Mouse (Mus musculus): ENCODE data around the gene H2-D1. TPM values are rescaled to one million over a fixed set of nuclear protein-coding genes. Genes with fewer than 3 reads are reported as not detected.
A peak's percentile ranks its signal among the peaks of the same experiment; 100 is the strongest.

Gene H2-D1
- total and polyA plus RNA-seq, 2 experiments, result 506 to 676 TPM

DNA sequence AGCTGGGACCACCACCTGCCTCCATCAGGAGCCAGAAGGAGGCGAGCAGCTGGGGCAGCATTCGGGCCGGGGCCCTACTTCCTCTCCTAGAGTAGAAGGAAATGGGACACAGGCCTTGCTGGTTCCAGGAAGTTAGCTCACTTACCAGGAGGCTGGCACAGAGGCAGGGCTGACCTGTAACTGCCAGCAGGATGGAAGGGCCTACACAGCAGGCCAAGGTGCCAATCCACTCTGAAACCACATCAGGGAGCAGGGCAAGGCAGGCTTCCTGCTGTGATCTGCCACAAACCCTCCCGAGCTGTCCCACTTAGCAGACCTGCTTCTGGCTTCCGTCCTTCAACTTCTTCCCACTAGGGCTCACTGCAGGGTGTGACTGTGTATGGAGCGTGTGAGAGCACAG is 40.2 kb upstream of the H2-D1 start:
- Histone ChIP-seq H3K27me3 (ENCODE audit: control insufficient read depth, insufficient read depth, low read length) (no peaks in the 10 kb centered on the region), H3K27ac (replicated peaks; ENCODE audit: insufficient read depth, low read depth, low read length) (peak overlapping the region; percentile 30; the same call in 1 of the 2 replicates), H3K4me1 (ENCODE audit: control insufficient read depth, insufficient read depth, low read length) (peaks cover 6% of the 10 kb centered on the region), H3K4me3 (ENCODE audit: insufficient read depth, low read depth, low read length) (no peak overlapping the region), H3K9ac (ENCODE audit: low read depth, low read length) (no peak overlapping the region), H3K36me3 (ENCODE audit: control insufficient read depth, insufficient read depth, low read length) (0 out of 2 replicates have a peak, but pooled peaks cover under 1% of the 10 kb centered on the region), H3K79me2 (ENCODE audit: control insufficient read depth, insufficient read depth, low read length) (no peaks in the 10 kb centered on the region)
- no peak for TF ChIP-seq CTCF (IDR thresholded peaks at IDR 0.05; ENCODE audit: low read depth, low read length)
- no peak for TF ChIP-seq POLR2A (IDR thresholded peaks at IDR 0.05; ENCODE audit: extremely low read depth, insufficient read depth, low read length)
- no peak for DNase-seq (ENCODE audit: extremely low read depth, low read depth, low spot score)
- WGBS, result 76% methylated on average over 6 of the region's 6 CpGs

DNA sequence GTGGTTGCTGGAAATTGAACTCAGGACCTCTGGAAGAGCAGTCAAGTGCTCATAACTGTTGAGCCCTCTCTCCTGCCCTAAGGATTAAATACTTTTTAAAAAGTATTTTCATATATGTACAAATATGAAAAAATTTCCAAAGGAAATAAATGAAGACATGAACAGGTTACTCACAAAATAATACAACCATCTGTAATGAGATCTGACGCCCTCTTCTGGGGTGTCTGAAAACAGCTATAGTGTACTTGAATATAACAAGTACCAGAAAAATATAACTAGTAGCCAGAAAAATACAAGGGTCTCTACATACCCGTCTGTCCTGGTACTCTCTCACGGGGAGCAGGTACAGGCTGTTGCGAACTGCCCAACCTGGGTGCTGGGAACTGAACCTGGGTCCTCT is 37.9 kb upstream of the H2-D1 start:
- 98% methylated on average over 4 of the region's 4 CpGs for WGBS
- no peak overlapping the region for H3K4me3 ChIP-seq (ENCODE audit: insufficient read depth, low read depth, low read length)
- no peaks in the 10 kb centered on the region for H3K27me3 ChIP-seq (ENCODE audit: control insufficient read depth, insufficient read depth, low read length)
- no peak overlapping the region for H3K27ac ChIP-seq (replicated peaks; ENCODE audit: insufficient read depth, low read depth, low read length)
- no peak for DNase-seq (ENCODE audit: extremely low read depth, low read depth, low spot score)
- peaks cover 5% of the 10 kb centered on the region for H3K4me1 ChIP-seq (ENCODE audit: control insufficient read depth, insufficient read depth, low read length)
- H3K36me3 ChIP-seq (ENCODE audit: control insufficient read depth, insufficient read depth, low read length), result peaks cover 5% of the 10 kb centered on the region; the same call in 1 of the 2 replicates
- H3K79me2 ChIP-seq (ENCODE audit: control insufficient read depth, insufficient read depth, low read length), result peaks cover 7% of the 10 kb centered on the region; the same call in 1 of the 2 replicates
- H3K9ac ChIP-seq (ENCODE audit: low read depth, low read length), result no peak overlapping the region
- TF ChIP-seq POLR2A (IDR thresholded peaks at IDR 0.05; ENCODE audit: extremely low read depth, insufficient read depth, low read length), result no peak
- TF ChIP-seq CTCF (IDR thresholded peaks at IDR 0.05; ENCODE audit: low read depth, low read length), result no peak

DNA sequence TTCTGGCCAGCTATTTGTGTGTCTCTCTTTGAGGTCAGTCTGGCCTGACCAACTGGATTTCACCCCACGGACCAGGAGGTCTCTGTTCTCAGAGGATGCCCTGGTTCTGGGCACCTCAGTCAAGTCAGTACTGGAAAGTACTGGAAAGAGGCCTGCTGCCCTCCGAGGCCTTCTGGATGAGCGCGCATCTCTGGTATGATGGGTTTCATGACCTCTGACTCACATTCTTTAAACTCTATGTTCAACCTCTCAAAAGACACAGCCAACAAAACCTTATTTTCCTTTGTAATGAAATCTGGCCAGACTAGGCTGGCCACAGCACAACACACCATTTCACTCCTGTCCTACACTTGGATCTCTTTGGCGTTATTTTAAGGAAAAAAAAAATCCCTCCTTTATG is 37.1 kb upstream of the H2-D1 start:
- Histone ChIP-seq H3K4me1 (ENCODE audit: control insufficient read depth, insufficient read depth, low read length) (peaks cover 3% of the 10 kb centered on the region; the same call in 1 of the 2 replicates), H3K27ac (replicated peaks; ENCODE audit: insufficient read depth, low read depth, low read length) (no peak overlapping the region), H3K4me3 (ENCODE audit: insufficient read depth, low read depth, low read length) (no peak overlapping the region), H3K9ac (ENCODE audit: low read depth, low read length) (no peak overlapping the region), H3K79me2 (ENCODE audit: control insufficient read depth, insufficient read depth, low read length) (peaks cover 9% of the 10 kb centered on the region; the same call in 1 of the 2 replicates), H3K27me3 (ENCODE audit: control insufficient read depth, insufficient read depth, low read length) (no peaks in the 10 kb centered on the region), H3K36me3 (ENCODE audit: control insufficient read depth, insufficient read depth, low read length) (peaks cover 5% of the 10 kb centered on the region; the same call in 1 of the 2 replicates)
- WGBS, result 94% methylated on average over 5 of the region's 5 CpGs
- TF ChIP-seq CTCF (IDR thresholded peaks at IDR 0.05; ENCODE audit: low read depth, low read length), result no peak
- no peak for TF ChIP-seq POLR2A (IDR thresholded peaks at IDR 0.05; ENCODE audit: extremely low read depth, insufficient read depth, low read length)
- DNase-seq (ENCODE audit: extremely low read depth, low read depth, low spot score), result no peak

DNA sequence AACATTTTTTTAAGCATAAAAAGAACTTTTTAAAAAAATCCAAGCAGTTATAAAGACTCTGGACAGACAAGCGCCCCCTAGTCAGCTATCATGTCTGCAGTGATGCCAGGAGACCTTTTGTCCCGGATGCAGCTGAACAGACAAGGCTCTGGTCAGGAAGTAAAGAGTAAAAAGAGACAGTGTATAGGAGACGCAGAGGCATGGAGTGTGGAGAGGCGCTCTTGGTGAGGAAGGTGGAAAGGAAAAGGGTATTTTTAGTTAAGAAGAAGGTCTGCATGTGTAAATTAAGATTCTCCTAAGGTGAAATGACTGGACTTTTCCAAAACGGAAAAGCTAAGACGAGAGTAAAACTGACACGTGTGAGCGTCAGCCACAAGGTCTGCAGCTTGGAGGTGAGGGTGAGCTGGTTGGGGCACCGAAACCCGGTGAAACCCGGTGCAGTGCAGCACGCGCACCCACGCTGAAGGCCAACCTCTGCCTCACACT is 35.9 kb upstream of the H2-D1 start:
- WGBS, result 83% methylated on average over 14 of the region's 14 CpGs
- peaks cover 3% of the 10 kb centered on the region; the same call in 1 of the 2 replicates for H3K4me1 ChIP-seq (ENCODE audit: control insufficient read depth, insufficient read depth, low read length)
- H3K9ac ChIP-seq (ENCODE audit: low read depth, low read length), result no peak overlapping the region
- peaks cover 5% of the 10 kb centered on the region; the same call in 1 of the 2 replicates for H3K36me3 ChIP-seq (ENCODE audit: control insufficient read depth, insufficient read depth, low read length)
- no peak for DNase-seq (ENCODE audit: extremely low read depth, low read depth, low spot score)
- TF ChIP-seq POLR2A (IDR thresholded peaks at IDR 0.05; ENCODE audit: extremely low read depth, insufficient read depth, low read length) (no peak), CTCF (IDR thresholded peaks at IDR 0.05; ENCODE audit: low read depth, low read length) (no peak)
- peaks cover 18% of the 10 kb centered on the region; the same call in 1 of the 2 replicates for H3K79me2 ChIP-seq (ENCODE audit: control insufficient read depth, insufficient read depth, low read length)
- no peak overlapping the region for H3K27ac ChIP-seq (replicated peaks; ENCODE audit: insufficient read depth, low read depth, low read length)
- H3K4me3 ChIP-seq (ENCODE audit: insufficient read depth, low read depth, low read length), result no peak overlapping the region
- H3K27me3 ChIP-seq (ENCODE audit: control insufficient read depth, insufficient read depth, low read length), result no peaks in the 10 kb centered on the region

DNA sequence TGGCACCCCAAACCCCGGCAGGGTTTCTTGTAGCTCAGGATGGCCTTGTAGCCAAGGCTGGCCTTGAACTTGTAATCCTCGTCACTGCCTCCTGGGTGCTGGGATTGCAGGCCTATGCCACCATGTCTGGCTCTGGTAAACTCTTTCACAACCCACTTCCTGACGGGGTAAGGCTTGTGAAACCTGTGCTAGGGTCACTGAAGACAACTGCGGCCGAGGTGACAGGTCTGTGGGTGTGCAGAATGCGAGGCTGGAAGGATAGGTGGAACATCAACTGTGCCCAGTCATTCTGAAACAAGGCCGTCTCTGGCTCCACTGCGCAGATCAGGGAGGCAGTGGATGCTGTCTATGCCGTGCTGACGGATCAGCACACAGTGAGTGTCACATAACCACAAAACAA is 31.5 kb upstream of the H2-D1 start:
- H3K36me3 ChIP-seq (ENCODE audit: control insufficient read depth, insufficient read depth, low read length), result peaks cover 5% of the 10 kb centered on the region; the same call in 1 of the 2 replicates
- 55% methylated on average over 10 of the region's 10 CpGs for WGBS
- no peak overlapping the region for H3K4me3 ChIP-seq (ENCODE audit: insufficient read depth, low read depth, low read length)
- TF ChIP-seq CTCF (IDR thresholded peaks at IDR 0.05; ENCODE audit: low read depth, low read length) (no peak), POLR2A (IDR thresholded peaks at IDR 0.05; ENCODE audit: extremely low read depth, insufficient read depth, low read length) (no peak)
- no peak overlapping the region for H3K27ac ChIP-seq (replicated peaks; ENCODE audit: insufficient read depth, low read depth, low read length)
- peaks cover 25% of the 10 kb centered on the region; the same call in 1 of the 2 replicates for H3K79me2 ChIP-seq (ENCODE audit: control insufficient read depth, insufficient read depth, low read length)
- H3K4me1 ChIP-seq (ENCODE audit: control insufficient read depth, insufficient read depth, low read length), result peaks cover 4% of the 10 kb centered on the region; the same call in 1 of the 2 replicates
- H3K27me3 ChIP-seq (ENCODE audit: control insufficient read depth, insufficient read depth, low read length), result no peaks in the 10 kb centered on the region
- peak; percentile 45 for DNase-seq (ENCODE audit: extremely low read depth, low read depth, low spot score)
- H3K9ac ChIP-seq (ENCODE audit: low read depth, low read length), result no peak overlapping the region

DNA sequence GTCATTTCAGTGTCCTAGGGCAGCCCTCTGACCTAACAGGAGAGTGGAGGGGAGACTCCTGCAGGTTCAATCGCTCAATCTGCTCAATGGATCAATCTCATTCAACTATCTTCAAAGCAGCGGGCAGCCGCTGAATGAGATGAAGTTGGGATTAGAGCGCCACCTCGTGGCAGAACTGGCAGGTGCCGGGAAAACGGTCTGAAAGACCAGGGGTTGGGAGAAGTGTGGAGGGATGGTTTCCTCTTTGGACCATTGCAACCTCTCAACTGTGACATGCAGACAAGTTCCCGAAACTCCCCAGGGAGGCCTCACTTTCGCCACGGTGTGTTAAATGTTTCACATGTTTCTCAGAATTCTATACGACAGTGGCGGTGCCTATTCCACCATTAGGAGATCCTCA is 30.5 kb upstream of the H2-D1 start:
- peak; percentile 34 for DNase-seq (ENCODE audit: extremely low read depth, low read depth, low spot score)
- Histone ChIP-seq H3K27ac (replicated peaks; ENCODE audit: insufficient read depth, low read depth, low read length) (no peak overlapping the region), H3K79me2 (ENCODE audit: control insufficient read depth, insufficient read depth, low read length) (peaks cover 25% of the 10 kb centered on the region; the same call in 1 of the 2 replicates), H3K36me3 (ENCODE audit: control insufficient read depth, insufficient read depth, low read length) (peaks cover 5% of the 10 kb centered on the region; the same call in 1 of the 2 replicates), H3K4me3 (ENCODE audit: insufficient read depth, low read depth, low read length) (no peak overlapping the region), H3K9ac (ENCODE audit: low read depth, low read length) (no peak overlapping the region), H3K27me3 (ENCODE audit: control insufficient read depth, insufficient read depth, low read length) (no peaks in the 10 kb centered on the region), H3K4me1 (ENCODE audit: control insufficient read depth, insufficient read depth, low read length) (peaks cover 4% of the 10 kb centered on the region; the same call in 1 of the 2 replicates)
- TF ChIP-seq POLR2A (IDR thresholded peaks at IDR 0.05; ENCODE audit: extremely low read depth, insufficient read depth, low read length) (no peak), CTCF (IDR thresholded peaks at IDR 0.05; ENCODE audit: low read depth, low read length) (peak; percentile 95)
- 18% methylated on average over 12 of the region's 12 CpGs for whole genome bisulfite sequencing

Data from liver, adult 2 months (tissue).